Mouse (Mus musculus) lung, postnatal 10 days (tissue): ENCODE data around the gene Sirt5.

Source experiments
- DNase-seq: peaks from one replicate; pipeline ENCODE4 v3.0.0; 2021

The Sirt5 gene

GRCm38 (mm10) chr13:43374918-43375432, 9.7 kb downstream of the Sirt5 start:
- peak; percentile 24 for DNase-seq

- DNase-seq = no peak
Observed at GRCm38 (mm10) chr13:43379989-43380388, 14.7 kb downstream of the Sirt5 start.

- DNase-seq = no peak
Observed at GRCm38 (mm10) chr13:43385321-43385720, 20.0 kb downstream of the Sirt5 start.

- DNase-seq = no peak
Observed at GRCm38 (mm10) chr13:43397700-43398296, 32.5 kb downstream of the Sirt5 start.

GRCm38 (mm10) chr13:43398297-43399080, 33.2 kb downstream of the Sirt5 start, which contains the start of gene Nol7:
Nol7 (plus strand) TSS chr13:43398390.
- peak; percentile 96 for DNase-seq

GRCm38 (mm10) chr13:43399576-43399975, 34.3 kb downstream of the Sirt5 start:
- DNase-seq = no peak

GRCm38 (mm10) chr13:43412311-43412710, 47.0 kb downstream of the Sirt5 start:
- DNase-seq = no peak

DNA sequence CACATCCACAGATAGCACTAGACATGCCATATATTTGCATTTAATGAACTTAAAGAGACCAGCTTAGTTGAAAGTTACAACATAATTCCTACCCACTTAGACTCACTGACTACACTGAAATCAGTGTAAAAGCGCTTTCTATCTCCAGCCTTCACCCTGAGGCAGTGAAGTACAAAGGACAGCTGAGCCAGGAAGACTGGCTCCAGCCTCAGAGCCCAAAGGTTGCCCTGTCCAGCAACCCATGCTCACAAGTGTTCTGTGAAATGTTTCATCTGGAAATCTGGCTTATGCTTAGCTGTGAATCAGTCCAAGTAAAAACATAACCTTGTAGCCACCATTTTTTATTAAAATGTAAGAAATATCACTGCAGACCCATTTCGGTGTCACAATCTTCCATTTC, 48.3 kb downstream of the Sirt5 start:
- no peak for DNase-seq

- no peak for DNase-seq
Observed at GRCm38 (mm10) chr13:43415249-43415648, 50.0 kb downstream of the Sirt5 start.

DNA sequence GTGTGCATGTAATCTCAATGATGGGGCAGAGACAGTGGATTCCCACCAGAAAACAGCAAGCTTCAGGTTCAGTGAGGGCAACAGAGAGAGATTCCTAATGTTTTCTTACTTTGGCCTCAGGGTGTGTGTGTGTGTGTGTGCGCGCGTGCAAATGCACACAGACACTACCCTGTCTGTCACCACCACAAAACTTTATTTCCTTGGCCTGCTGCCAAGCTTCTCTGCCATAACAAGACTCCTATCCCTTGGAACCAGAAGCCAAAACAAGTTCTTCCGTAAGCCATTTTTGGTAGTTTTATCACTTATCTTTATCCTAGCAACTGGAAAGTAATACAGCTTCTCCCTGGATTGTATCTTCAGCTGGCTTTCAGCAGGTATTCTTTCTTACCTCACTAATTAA, 63.1 kb downstream of the Sirt5 start:
- no peak for DNase-seq

DNA sequence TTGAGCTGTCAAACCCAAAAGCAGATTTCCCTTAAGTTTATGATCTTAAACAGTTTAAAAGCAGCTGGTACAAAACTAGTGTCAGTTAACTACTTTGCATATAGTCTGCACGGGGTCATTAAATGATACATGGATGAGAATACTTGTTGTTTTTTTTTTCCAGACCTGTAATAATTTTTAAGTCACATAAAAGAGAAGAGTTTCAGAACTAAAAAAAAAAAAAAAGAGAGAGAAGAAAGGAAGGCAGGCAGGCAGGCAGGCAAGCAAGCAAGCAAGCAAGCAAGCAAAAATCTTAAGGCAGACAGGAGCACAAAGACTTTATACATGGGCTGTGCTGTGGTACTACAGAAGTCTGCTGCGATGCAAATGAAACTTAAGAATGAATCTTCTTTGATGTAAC, 68.1 kb downstream of the Sirt5 start:
- no peak for DNase-seq

- DNase-seq = no peak
Observed at GRCm38 (mm10) chr13:43440376-43440775, 75.1 kb downstream of the Sirt5 start.

DNA sequence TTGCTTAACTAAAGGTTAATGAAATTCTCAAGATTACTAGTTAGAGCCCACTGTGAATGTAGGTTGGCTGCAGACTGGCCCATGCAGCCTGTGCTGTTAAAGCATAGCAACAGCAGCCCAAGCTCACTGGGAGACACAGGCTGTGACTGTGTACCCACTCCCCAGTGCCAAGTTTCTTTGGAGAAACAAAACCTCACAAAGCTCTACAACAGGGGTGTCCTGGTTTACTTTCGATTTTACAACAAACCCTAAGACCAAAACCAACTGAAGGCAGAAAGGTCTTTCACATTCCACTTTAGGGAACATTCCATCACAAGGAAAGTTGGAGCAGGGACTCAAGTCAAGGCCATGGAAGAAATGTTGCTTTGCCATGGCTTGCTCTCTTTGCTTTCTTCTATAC, 77.3 kb downstream of the Sirt5 start:
- no peak for DNase-seq

- DNase-seq = no peak
Observed at GRCm38 (mm10) chr13:43443706-43444105, 78.4 kb downstream of the Sirt5 start.

GRCm38 (mm10) chr13:43444717-43445116, 79.4 kb downstream of the Sirt5 start:
- no peak for DNase-seq
